Mouse (Mus musculus): ENCODE data around the gene Pard3. TPM values are rescaled to one million over a fixed set of nuclear protein-coding genes. Genes with fewer than 3 reads are reported as not detected.
"Not testable (repeated sequence)": the region's sequence is repeated elsewhere in the genome, so short reads cannot be mapped to it uniquely, and the experiment has no call there.

The Pard3 gene
- total RNA-seq, 1 experiment from 2014 or later, result 0.93 TPM

GRCm38 (mm10) chr8:127164326-127165280 is 100.9 kb downstream of the Pard3 start:
- no peak for ATAC-seq (ENCODE audit: extremely low read depth, insufficient number of reproducible peaks, low FRiP score, poor library complexity, severe bottlenecking)

DNA sequence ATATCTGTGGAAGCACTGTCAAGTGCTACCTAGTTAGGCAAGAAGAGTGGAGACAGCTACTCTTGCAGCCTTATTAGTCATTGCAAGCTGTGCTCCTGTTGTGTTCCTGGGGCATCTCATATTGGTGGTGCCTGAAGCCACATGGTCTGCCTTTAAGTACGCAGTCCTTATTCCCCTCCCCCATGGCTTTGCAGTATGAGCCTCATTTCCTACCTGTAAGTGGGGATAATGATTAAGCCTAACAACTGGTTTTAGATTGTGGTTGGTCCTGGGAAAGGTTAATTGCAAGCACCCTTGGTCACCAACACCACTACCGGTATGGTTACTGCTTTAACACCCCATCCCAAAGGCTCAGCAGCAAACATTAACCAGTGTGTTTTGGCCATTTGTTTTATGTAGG is 104.8 kb downstream of the Pard3 start:
- ATAC-seq (ENCODE audit: extremely low read depth, insufficient number of reproducible peaks, low FRiP score, poor library complexity, severe bottlenecking), result no peak

- ATAC-seq (ENCODE audit: extremely low read depth, insufficient number of reproducible peaks, low FRiP score, poor library complexity, severe bottlenecking), result no peak
Observed at GRCm38 (mm10) chr8:127169361-127169760, 105.7 kb downstream of the Pard3 start.

GRCm38 (mm10) chr8:127170372-127170771 is 106.7 kb downstream of the Pard3 start:
- not testable (repeated sequence) for ATAC-seq (ENCODE audit: extremely low read depth, insufficient number of reproducible peaks, low FRiP score, poor library complexity, severe bottlenecking)

DNA sequence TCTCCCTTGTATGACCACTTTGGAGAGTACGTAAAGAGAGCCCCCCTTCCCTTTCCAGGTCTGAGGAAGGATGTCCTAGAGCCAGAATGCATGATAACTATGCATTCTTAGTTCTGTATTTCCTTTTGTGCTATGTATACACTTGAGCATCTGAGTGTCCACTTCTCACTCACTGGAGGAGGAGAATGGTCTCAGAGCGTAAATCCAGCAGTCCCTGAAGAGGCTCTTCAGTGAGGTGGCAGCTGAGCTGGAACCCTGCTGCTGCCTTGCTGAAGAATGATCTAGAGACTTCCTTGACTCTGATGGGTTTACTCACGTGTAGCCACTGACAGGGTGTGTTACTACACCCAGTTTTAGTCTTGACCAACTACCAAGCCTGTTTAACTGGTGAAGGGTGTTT is 107.2 kb downstream of the Pard3 start:
- ATAC-seq (ENCODE audit: extremely low read depth, insufficient number of reproducible peaks, low FRiP score, poor library complexity, severe bottlenecking), result no peak

GRCm38 (mm10) chr8:127173483-127173882 is 109.8 kb downstream of the Pard3 start:
- ATAC-seq (ENCODE audit: extremely low read depth, insufficient number of reproducible peaks, low FRiP score, poor library complexity, severe bottlenecking), result no peak

DNA sequence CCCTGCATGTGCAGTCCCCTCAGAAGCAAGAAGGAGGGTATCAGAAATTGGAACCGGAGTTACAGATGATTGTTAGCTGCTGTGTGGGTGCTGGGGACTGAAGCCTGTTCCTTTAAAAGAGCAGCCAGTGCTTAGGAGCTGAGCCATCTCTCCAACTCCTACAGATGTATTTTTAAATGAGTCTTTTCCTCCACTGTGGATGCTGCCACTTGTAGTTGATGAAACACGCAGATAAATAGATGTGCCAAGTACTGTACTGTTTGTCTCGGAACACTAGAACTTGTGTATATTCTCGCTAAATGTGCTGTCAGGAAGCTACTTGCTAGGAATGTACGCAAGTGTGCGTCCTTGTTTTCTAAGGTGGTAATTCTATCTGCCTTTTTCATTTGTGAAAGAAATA is 110.7 kb downstream of the Pard3 start:
- ATAC-seq (ENCODE audit: extremely low read depth, insufficient number of reproducible peaks, low FRiP score, poor library complexity, severe bottlenecking), result no peak

DNA sequence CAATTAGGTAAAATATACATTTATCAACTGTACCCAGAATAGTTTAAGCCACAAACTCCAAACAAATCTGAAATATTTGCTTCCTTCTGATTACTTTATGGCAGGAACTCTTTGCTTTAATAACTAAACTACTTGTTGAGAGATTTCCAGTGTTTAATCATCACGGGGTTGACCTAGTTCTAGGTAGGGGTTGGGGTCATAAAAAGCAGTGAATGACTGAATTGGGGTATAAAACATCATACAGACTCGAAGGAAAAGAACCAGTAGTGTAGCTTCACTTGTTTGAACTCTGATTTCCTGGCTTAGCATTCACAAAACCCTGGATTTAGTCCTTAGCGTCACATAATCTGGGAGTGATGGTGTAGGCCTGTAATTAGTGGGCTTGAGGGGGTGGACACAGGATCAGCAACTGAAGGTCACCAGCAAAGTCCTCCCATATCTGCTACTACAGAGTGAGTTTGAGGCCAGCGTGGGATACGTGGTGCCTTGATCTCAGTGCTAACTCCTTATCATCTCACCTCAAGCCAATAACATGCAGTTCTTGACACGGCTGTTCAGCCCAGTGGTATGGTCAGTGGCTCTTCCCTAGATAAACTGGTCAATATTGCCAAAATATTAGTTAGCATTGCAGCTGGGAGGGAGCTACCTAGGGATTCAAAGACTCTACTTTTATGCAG is 111.6 kb downstream of the Pard3 start:
- no peak for ATAC-seq (ENCODE audit: extremely low read depth, insufficient number of reproducible peaks, low FRiP score, poor library complexity, severe bottlenecking)

DNA sequence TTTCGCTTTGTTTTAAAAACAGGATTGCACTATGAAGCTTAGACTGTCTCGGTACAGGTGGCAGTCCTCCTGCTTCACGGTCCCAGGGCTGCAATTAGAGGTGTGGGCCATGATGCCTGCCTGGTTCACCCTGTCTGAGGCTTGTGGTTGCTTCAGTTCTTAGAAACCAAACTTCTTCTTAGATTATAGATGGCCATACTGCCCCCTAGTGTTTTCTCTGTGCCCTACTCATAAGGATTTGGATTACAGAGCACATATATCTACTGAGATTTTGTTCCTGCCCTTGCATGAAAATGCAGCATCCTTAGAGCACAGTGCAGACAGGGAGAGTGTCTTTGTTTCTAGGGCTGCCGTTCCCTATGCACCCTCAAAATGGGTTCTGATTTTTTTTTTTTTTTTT is 114.9 kb downstream of the Pard3 start:
- no peak for ATAC-seq (ENCODE audit: extremely low read depth, insufficient number of reproducible peaks, low FRiP score, poor library complexity, severe bottlenecking)

GRCm38 (mm10) chr8:127181246-127181645 is 117.6 kb downstream of the Pard3 start:
- ATAC-seq (ENCODE audit: extremely low read depth, insufficient number of reproducible peaks, low FRiP score, poor library complexity, severe bottlenecking), result no peak

GRCm38 (mm10) chr8:127182065-127182464 is 118.4 kb downstream of the Pard3 start:
- no peak for ATAC-seq (ENCODE audit: extremely low read depth, insufficient number of reproducible peaks, low FRiP score, poor library complexity, severe bottlenecking)

DNA sequence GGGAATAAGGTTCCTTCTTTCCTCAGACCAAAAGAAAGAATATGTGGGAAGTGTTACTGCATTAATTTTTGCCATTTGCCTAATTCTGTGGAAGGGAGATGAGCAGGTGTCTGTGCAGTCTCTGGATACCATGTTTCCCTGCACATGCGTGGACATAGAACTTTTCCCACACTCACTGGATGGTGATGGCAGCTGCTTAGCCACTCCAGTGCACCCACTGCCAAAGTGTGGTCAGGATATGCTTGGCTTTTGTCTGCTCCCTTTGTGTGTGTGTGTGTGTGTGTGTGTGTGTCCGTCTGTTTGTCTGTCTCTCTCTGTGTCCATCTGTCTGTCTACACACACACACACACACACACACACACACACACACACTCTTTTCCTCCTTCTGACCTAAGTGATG is 119.8 kb downstream of the Pard3 start:
- ATAC-seq (ENCODE audit: extremely low read depth, insufficient number of reproducible peaks, low FRiP score, poor library complexity, severe bottlenecking), result no peak

GRCm38 (mm10) chr8:127184025-127184424 is 120.3 kb downstream of the Pard3 start:
- no peak for ATAC-seq (ENCODE audit: extremely low read depth, insufficient number of reproducible peaks, low FRiP score, poor library complexity, severe bottlenecking)

- no peak for ATAC-seq (ENCODE audit: extremely low read depth, insufficient number of reproducible peaks, low FRiP score, poor library complexity, severe bottlenecking)
Observed at GRCm38 (mm10) chr8:127185897-127186296, 122.2 kb downstream of the Pard3 start.

DNA sequence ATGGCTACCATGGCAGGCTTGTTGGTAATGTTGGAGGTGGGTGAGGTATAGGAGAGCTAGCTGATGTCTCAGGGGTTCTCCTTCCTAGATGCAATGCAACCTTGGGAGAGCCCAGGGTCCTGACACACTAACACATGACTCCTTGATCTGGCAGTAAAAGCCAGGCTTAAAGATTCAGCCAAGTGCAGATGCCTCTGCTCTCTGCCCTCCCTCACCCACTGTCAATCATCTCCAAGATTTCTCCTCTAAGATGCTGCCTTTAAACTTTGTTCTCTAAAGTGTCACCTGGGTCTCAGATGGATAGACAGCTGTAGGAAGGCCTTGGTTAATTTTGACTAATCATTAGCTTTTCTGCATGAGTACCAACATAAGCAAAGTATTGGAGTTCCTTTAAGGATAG is 125.0 kb downstream of the Pard3 start:
- ATAC-seq (ENCODE audit: extremely low read depth, insufficient number of reproducible peaks, low FRiP score, poor library complexity, severe bottlenecking), result no peak

DNA sequence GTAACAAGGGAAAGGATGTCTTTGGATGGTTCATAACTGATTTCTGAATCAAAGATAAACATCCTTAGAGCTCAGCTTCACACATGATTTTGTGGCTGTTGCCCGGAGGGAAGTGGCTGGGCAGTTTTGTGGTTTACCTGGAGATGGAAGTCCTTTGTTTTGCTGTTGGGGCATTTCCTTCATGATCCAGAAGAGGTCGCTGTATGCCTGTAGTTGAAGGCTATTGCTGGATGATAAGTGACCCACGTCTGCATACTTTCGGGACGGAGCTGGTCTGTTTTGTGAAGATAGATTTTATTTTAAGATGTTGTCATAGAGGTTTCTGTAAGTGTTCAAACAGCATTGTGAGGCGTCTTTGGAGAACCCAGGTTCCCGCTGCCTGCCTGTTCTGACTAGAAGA is 126.7 kb downstream of the Pard3 start:
- no peak for ATAC-seq (ENCODE audit: extremely low read depth, insufficient number of reproducible peaks, low FRiP score, poor library complexity, severe bottlenecking)

- no peak for ATAC-seq (ENCODE audit: extremely low read depth, insufficient number of reproducible peaks, low FRiP score, poor library complexity, severe bottlenecking)
Observed at GRCm38 (mm10) chr8:127191387-127191786, 127.7 kb downstream of the Pard3 start.

- ATAC-seq (ENCODE audit: extremely low read depth, insufficient number of reproducible peaks, low FRiP score, poor library complexity, severe bottlenecking), result no peak
Observed at GRCm38 (mm10) chr8:127191824-127192223, 128.1 kb downstream of the Pard3 start.

- no peak for ATAC-seq (ENCODE audit: extremely low read depth, insufficient number of reproducible peaks, low FRiP score, poor library complexity, severe bottlenecking)
Observed at GRCm38 (mm10) chr8:127192331-127192730, 128.6 kb downstream of the Pard3 start.

GRCm38 (mm10) chr8:127193375-127193774 is 129.7 kb downstream of the Pard3 start:
- no peak for ATAC-seq (ENCODE audit: extremely low read depth, insufficient number of reproducible peaks, low FRiP score, poor library complexity, severe bottlenecking)

All from neutrophil, adult 5-6 weeks (primary cell).